Mouse (Mus musculus): Measurements from ENCODE around the gene Arhgef7.

Arhgef7 gene

GRCm38 (mm10) chr8:11727651-11728481, at the start of gene Arhgef7:
Gene Arhgef7 (plus strand): TSS chr8:11727721.
- peak; percentile 82 for DNase-seq (ENCODE audit: low read depth, low spot score)

- no peak for DNase-seq (ENCODE audit: low read depth, low spot score)
Measured at GRCm38 (mm10) chr8:11684558-11684957, 43.0 kb upstream of the Arhgef7 start.

GRCm38 (mm10) chr8:11687251-11687650, 40.3 kb upstream of the Arhgef7 start:
- no peak for DNase-seq (ENCODE audit: low read depth, low spot score)

- DNase-seq (ENCODE audit: low read depth, low spot score) = no peak
Measured at GRCm38 (mm10) chr8:11689945-11690344, 37.6 kb upstream of the Arhgef7 start.

- DNase-seq (ENCODE audit: low read depth, low spot score) = no peak
Measured at GRCm38 (mm10) chr8:11691284-11691683, 36.2 kb upstream of the Arhgef7 start.

- no peak for DNase-seq (ENCODE audit: low read depth, low spot score)
Measured at GRCm38 (mm10) chr8:11691761-11692160, 35.8 kb upstream of the Arhgef7 start.

GRCm38 (mm10) chr8:11692455-11692854, 35.1 kb upstream of the Arhgef7 start:
- DNase-seq (ENCODE audit: low read depth, low spot score) = no peak

GRCm38 (mm10) chr8:11693972-11694371, 33.5 kb upstream of the Arhgef7 start:
- no peak for DNase-seq (ENCODE audit: low read depth, low spot score)

GRCm38 (mm10) chr8:11696176-11696575, 31.3 kb upstream of the Arhgef7 start:
- DNase-seq (ENCODE audit: low read depth, low spot score) = no peak

- no peak for DNase-seq (ENCODE audit: low read depth, low spot score)
Measured at GRCm38 (mm10) chr8:11697467-11697866, 30.1 kb upstream of the Arhgef7 start.

- DNase-seq (ENCODE audit: low read depth, low spot score) = no peak
Measured at GRCm38 (mm10) chr8:11699442-11700001, 28.0 kb upstream of the Arhgef7 start.

GRCm38 (mm10) chr8:11700060-11701032, 27.2 kb upstream of the Arhgef7 start:
- DNase-seq (ENCODE audit: low read depth, low spot score) = peak; percentile 83

- DNase-seq (ENCODE audit: low read depth, low spot score) = no peak
Measured at GRCm38 (mm10) chr8:11701033-11701362, 26.5 kb upstream of the Arhgef7 start, which contains the start of gene 1700016D06Rik. Gene 1700016D06Rik (minus strand): TSS chr8:11701063.

- no peak for DNase-seq (ENCODE audit: low read depth, low spot score)
Measured at GRCm38 (mm10) chr8:11701428-11701827, 26.1 kb upstream of the Arhgef7 start.

GRCm38 (mm10) chr8:11703789-11704188, 23.7 kb upstream of the Arhgef7 start:
- no peak for DNase-seq (ENCODE audit: low read depth, low spot score)

- DNase-seq (ENCODE audit: low read depth, low spot score) = no peak
Measured at GRCm38 (mm10) chr8:11704716-11705420, 22.7 kb upstream of the Arhgef7 start.

- DNase-seq (ENCODE audit: low read depth, low spot score) = no peak
Measured at GRCm38 (mm10) chr8:11705818-11706217, 21.7 kb upstream of the Arhgef7 start.

- no peak for DNase-seq (ENCODE audit: low read depth, low spot score)
Measured at GRCm38 (mm10) chr8:11707701-11708100, 19.8 kb upstream of the Arhgef7 start.

- DNase-seq (ENCODE audit: low read depth, low spot score) = no peak
Measured at GRCm38 (mm10) chr8:11708815-11709214, 18.7 kb upstream of the Arhgef7 start.

- DNase-seq (ENCODE audit: low read depth, low spot score) = no peak
Measured at GRCm38 (mm10) chr8:11709542-11709941, 18.0 kb upstream of the Arhgef7 start.

GRCm38 (mm10) chr8:11710415-11710814, 17.1 kb upstream of the Arhgef7 start:
- DNase-seq (ENCODE audit: low read depth, low spot score) = no peak
